Mouse (Mus musculus) kidney, postnatal 36 days (tissue): Measurements from ENCODE around the gene Vamp2.
A peak's percentile ranks its signal among the peaks of the same experiment; 100 is the strongest.

Experiments
- DNase-seq, 2 experiments: peaks; one replicate each; pipeline ENCODE4 v3.0.0; 2021 to 2022; ENCODE audit warnings: mixed read lengths in 2 of 2

Gene Vamp2

DNA sequence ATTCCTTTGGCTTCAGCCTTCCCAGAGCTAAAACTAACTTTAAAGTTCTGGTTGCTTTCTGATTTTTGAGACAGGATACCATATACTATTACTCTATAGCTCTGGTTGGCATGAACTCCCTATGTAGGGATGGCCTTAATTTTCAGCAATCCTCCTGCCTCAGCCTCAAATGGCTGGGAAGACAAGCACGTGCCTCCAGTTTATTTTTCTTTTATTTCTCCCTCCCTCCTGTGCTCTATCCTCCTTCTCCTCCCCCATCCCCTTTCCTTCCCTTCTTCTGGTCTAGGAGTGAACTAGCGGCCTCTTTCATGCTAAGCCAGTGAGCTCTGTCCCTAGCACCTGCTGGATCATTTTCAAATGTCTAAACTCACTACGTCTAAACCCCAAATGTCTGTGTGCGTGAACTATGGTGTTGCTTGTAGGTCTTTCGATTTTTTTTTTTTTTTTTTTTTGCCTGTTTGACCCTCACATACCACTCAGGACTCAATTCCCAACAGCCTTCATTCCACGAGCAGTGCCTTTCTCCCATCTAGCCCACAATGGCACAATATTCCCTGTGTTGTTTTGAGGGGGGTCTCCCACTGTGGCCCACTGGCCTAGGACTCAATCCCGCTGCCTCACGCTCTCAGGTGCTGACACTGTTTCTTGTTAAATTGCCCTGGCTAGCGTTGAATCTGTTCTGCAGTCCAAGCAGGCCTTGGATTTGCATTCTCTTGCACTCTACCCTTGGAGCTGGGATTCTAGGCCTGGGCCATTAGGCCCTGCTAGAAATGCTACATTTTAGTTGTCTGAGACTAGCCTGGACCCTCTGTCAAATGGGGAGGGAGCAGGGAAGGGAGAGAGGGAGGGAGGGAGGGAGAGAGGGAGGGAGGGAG lies 23.8 kb upstream of the Vamp2 start:
- DNase-seq = no peak

DNA sequence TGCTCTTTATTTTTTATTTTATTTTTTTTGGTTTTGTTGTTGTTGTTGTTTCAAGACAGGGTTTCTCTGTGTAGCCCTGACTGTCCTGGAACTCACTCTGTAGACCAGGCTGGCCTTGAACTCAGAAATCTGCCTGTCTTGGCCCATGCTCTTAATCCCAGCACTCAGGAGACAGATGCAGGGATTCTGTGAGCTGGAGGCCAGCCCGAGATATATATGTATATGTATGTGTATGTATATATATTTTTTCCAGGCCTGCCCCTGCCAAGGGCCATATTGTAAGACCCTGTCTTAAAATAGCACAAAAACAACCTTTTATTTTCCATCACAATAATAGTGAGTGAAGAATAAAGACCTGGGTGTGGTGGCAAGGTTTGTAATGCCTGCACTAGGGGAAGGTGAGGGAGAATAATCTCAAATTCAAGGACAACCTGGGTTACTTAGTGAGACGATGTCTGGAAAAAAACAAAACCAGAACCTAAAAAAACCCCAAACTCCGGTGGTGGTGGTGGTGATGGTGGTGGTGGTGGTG lies 22.8 kb upstream of the Vamp2 start:
- DNase-seq = no peak

DNA sequence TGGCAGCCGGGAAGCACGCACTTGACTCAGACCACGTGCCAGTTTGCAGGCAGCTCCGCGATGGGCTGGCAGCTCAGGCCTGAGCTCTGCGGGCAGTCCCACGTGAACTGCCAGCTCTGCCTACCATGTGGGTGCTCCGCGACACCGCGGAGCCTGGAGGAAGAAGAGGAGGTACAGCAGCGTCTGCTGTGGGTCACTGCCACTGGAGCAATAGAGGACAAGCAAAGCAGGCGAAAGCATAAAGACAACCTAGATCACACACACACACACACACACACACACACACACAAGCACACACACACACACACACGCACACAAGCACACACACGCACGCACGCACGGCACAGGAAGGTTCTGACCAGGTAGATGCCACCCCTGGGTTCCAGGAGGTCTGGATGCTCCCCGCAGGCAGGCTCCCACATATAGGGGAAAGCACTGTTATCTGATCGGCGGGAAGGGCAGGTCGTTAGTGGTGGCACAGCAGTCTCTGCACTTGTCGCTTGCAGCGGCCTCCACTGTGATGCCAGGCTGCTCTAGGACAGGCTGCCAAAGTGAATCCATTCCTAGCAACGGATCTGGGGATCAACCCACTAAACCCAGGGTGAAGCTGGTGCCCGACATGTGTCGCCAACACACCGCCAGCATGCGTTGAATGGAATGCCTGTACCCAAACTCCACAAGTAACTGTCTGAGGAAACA lies 22.0 kb upstream of the Vamp2 start:
- peak in 1 of 2 experiments; percentile 44 for DNase-seq

- DNase-seq = peak; percentile 93 to 96
Observed at GRCm38 (mm10) chr11:69066956-69067355, 21.3 kb upstream of the Vamp2 start.

- DNase-seq = no peak
Observed at GRCm38 (mm10) chr11:69067601-69068000, 20.7 kb upstream of the Vamp2 start.

DNA sequence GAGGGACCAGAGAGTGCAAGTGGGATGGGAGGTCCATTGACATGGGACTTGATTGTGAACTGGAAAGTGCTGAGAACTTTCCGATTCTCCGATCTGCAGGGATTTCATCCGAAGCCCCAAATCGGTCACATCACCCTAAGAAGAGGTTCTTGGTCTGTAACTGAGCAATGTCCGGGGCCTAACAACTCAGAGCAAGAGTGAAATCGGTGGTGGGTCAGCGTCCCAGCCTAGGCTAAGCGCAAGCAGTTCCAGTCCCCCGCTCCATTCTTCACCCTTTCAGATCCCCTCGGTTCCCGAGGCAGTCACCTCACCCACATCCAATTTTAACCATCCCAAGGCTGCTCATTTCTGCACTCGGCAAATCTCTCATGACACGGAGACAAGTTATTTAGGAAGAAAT lies 18.2 kb upstream of the Vamp2 start:
- peak in 1 of 2 experiments; percentile 40 for DNase-seq

DNA sequence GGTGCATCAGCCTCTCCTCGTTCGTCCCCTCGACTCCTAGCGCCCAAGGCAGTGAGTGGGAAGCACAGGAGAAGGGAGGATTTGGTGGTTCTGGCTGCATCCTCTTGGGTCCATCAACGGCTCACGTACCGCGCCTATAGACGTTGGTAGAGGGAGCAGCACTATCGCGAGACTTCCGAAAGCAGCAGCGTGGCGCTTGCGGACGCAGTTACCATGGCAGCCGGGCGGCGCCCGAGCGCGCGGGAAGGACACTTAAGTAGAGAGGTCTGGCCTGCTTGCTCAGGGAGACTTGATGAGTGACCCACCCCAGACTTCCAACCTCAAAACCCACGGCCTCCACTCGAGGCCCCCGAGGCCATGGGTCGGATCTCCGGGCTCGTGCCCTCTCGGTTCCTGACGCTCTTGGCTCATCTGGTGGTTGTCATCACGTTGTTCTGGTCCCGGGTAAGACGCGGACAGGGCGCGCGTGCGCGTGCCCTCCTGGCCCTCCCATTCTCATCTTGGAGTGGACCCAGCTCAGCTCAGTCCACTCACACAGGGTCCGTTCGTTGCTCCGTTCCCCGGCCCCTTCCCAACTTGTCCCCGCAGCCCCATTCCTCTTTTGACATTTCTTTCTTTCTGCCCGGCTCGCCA lies 17.6 kb upstream of the Vamp2 start, which contains the start of gene Tmem107:
Gene Tmem107 (plus strand): TSS at position 217 of the 633 bp plus-strand sequence.
- peak; percentile 96 for DNase-seq

GRCm38 (mm10) chr11:69071262-69071661 lies 17.0 kb upstream of the Vamp2 start:
- DNase-seq = no peak

GRCm38 (mm10) chr11:69072234-69072633 lies 16.1 kb upstream of the Vamp2 start:
- DNase-seq = no peak

GRCm38 (mm10) chr11:69072666-69073064 lies 15.6 kb upstream of the Vamp2 start:
- no peak for DNase-seq

GRCm38 (mm10) chr11:69073065-69073888 lies 15.0 kb upstream of the Vamp2 start:
- peak; percentile 89 to 94 for DNase-seq

DNA sequence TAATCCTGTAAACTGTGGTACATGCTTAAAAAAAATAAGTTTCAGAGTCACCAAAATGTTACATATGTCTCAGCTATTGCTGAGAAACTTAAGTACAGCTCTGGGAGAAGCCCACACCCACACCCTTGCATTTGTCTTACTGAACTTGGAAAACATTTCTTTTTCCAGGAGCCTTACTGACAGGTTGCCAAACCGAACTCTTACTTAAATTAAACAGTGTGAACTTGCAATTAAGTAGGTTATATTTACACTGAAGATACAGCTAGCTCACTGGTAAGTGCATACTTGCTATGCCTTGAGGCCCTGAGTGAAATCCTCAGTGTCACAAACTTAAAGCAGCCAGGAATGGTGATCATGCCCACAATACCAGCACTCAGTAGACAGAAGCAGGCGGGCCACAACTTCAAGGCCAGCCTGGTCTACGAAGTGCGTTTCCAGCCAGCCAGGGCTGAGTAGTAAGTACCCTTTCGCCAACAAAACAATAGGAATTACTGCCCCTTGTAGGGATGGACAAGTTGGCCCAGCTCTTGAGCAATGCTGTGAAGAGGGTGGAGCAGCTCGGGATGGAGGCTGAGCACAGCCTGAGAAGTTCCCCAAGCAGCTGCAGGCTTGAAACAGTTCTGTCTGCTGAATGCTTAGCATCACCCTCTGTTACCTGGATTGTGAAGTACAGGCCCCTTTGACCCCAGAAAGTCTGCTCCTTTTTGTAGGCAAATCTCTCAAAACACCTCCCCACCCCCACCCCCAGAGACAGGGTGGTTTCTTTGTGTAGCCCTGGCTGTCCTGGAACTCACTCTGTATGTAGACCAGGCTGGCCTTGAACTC lies 14.1 kb upstream of the Vamp2 start:
- DNase-seq = no peak

- no peak for DNase-seq
Observed at GRCm38 (mm10) chr11:69074776-69075069, 13.6 kb upstream of the Vamp2 start.

DNA sequence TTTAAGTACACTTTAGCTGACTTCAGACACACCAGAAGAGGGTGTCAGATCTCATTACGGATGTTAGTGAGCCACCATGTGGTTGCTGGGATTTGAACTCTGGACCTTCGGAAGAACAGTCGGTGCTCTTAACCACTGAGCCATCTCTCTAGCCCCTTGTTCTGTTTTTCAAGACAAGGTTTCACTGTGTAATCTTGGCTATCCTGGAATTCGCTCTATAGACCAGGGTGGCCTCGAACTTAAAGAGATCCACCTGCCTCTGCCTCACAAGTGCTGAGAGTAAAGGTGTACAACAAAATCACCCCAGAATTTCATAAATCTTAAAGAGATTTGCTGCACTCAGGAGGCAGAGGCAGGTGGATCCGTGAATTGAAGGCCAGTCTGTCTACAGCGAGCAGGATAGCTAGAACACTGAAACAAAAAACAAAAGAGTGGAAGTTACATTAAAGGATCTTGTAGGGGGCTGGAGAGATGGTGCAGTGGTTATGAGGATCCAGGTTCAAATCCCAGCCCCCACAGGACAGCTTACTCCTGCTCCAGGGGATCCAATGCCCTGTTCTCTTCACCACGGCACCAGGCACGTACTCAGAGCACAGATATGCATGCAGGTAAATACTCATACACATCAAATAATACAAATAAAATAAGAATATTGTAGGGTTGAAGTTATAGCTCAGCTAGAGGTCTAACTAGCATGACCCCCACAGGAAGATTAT lies 12.4 kb upstream of the Vamp2 start:
- DNase-seq = no peak

DNA sequence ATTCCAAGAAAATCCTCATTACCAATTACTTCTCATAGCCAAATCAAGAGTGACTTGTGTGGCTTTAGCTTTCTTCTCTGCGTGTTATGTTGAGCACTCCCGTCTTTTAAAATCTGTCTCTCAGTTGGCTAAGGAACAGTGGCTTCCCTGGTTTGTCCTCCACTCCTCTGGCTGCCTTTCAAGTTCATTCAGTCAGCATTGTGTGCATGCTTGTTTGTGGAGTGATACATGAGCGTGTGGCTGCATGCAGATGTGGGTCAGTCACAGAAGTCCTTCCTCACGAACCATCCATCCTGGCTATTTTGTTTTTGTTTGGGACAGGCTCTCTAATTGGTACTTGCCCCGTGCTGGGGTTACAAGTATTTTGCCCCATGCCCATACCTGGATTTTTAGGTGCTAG lies 11.7 kb upstream of the Vamp2 start:
- DNase-seq = no peak

DNA sequence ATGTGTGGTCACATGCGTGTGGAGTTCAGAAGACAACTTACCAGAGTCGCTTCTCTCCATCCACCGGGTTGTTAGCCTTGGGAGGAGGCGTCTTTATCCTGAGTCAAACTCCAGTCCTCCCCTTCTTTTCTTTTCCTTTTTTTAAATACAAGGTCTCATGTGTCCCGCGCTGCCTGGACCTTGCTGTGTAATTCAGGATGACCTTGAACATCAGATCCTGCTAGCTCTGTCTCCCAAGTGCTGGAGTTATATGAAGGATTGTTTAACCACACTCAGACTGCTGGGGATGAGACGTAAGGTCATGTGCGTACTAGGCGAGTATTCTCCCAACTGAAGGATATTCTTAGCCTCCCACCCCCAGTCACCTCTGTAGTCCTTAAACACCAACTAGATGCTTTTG lies 11.0 kb upstream of the Vamp2 start:
- no peak for DNase-seq

GRCm38 (mm10) chr11:69078041-69078440 lies 10.2 kb upstream of the Vamp2 start:
- no peak for DNase-seq

- DNase-seq = no peak
Observed at GRCm38 (mm10) chr11:69078805-69079438, 9.4 kb upstream of the Vamp2 start.

DNA sequence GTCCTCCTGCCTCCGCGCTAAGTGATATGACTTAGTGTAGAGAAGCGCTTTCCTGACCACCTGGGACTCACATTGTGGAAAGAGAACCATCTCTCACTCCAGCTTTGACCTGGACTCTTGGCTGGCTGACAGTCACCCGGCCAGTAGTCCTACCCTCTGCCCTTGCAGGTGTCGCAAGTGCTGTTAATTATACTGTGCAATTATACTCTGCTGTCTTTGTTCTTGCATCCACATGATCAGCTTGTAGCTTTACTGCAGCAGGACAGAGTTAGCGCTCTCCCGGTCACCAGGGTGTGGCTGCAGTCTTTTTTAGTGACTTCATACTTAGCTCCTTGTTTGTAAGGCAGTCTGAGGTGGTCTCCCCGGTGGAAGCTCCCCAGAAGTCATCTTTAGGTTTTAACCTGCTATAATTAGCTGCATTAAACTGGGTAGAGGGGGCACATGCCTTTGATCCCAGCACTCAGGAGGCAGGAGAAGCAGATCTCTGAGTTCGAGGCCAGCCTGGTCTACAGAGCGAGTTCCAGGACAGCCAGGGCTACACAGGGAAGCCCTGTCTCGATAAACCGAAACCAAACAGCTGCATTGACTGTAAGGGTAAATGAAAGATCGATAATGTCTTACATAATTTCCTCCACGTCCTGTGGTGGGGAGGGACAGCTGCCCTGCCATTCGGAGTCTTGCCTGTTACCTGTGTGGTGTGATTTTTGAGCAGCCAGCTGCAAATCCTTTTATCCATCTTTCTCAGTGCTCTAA lies 8.0 kb upstream of the Vamp2 start:
- DNase-seq = peak in 1 of 2 experiments; percentile 66

GRCm38 (mm10) chr11:69080855-69081222 lies 7.5 kb upstream of the Vamp2 start:
- DNase-seq = no peak
